Mouse (Mus musculus) left cerebral cortex, adult 2 months (tissue): ENCODE results near the gene Adh6a. TPM values are rescaled to one million over a fixed set of nuclear protein-coding genes. Genes with fewer than 3 reads are reported as not detected.

ENCODE experiments used
- DNase-seq, 2 experiments: peaks; one replicate each; pipeline ENCODE4 v3.0.0; 2021 to 2022; ENCODE audit warnings: low spot score in 2 of 2, mixed read lengths in 1 of 2; ENCODE audit errors: extremely low spot score in 1 of 2
- H3K27ac ChIP-seq: fragments of 200-600 bp; 2 replicates; pipeline ENCODE4 v1.8.1; 2022
- H3K4me3 ChIP-seq: fragments of 200-600 bp; 2 replicates; pipeline ENCODE4 v1.8.1; 2022
- CTCF ChIP-seq: fragments of 200-600 bp; IDR thresholded peaks from 2 replicates; pipeline ENCODE4 v1.8.1; 2022; ENCODE audit warnings: antibody characterized with exemption, mild to moderate bottlenecking, moderate library complexity
- intact Hi-C: fragments of 180-260 bp; cut with DNase I; formaldehyde crosslinking; loops from one replicate; pipeline ENCODE4 v1.15.1; 2025
- long read RNA-seq, 2 experiments: library from polyadenylated mRNA; stranded (forward); transcript quantifications; one replicate each; pipeline ENCODE4 v2.0.0; 2021; ENCODE audit warnings: borderline mapping rate in 2 of 2
- total RNA-seq, 2 experiments: library from RNA; stranded (reverse); gene quantifications; 2 replicates each; pipeline ENCODE4 v1.2.3; 2021

The Adh6a gene
- not detected for total RNA-seq
- long read RNA-seq, experiment 1: 0 reads
- long read RNA-seq, experiment 2: 0 reads

- no peak for DNase-seq
- H3K4me3 ChIP-seq: no peak within 1 kb of the TSS
- H3K27ac ChIP-seq: no peak within 1 kb of the TSS
- intact Hi-C loops: no loop called here
- no peak for TF ChIP-seq CTCF
These were observed at the start of gene Adh6a for GRCm38 (mm10) chr3:138312965-138313364. Gene Adh6a, plus strand, starts transcription at chr3:138313286.

- H3K27ac ChIP-seq: no peak overlapping the region
- intact Hi-C loops: no loop called here
- TF ChIP-seq CTCF: no peak
- DNase-seq: no peak
- no peak overlapping the region for H3K4me3 ChIP-seq
These were observed 48.4 kb upstream of the Adh6a start for GRCm38 (mm10) chr3:138264648-138265047.

- H3K4me3 ChIP-seq: no peak overlapping the region
- intact Hi-C loops: no loop called here
- DNase-seq: no peak
- no peak overlapping the region for H3K27ac ChIP-seq
- no peak for TF ChIP-seq CTCF
These were observed 42.6 kb upstream of the Adh6a start for GRCm38 (mm10) chr3:138270507-138270906.

GRCm38 (mm10) chr3:138271297-138271696 lies 41.8 kb upstream of the Adh6a start:
- Histone ChIP-seq H3K4me3 (no peak overlapping the region), H3K27ac (no peak overlapping the region)
- intact Hi-C loops: no loop called here
- no peak for DNase-seq
- TF ChIP-seq CTCF: no peak

GRCm38 (mm10) chr3:138273080-138273479 lies 40.0 kb upstream of the Adh6a start:
- DNase-seq: no peak
- intact Hi-C loops: no loop called here
- no peak overlapping the region for H3K27ac ChIP-seq
- TF ChIP-seq CTCF: no peak
- H3K4me3 ChIP-seq: no peak overlapping the region

GRCm38 (mm10) chr3:138275100-138275499 lies 38.0 kb upstream of the Adh6a start:
- H3K4me3 ChIP-seq: no peak overlapping the region
- no peak for DNase-seq
- no peak for TF ChIP-seq CTCF
- intact Hi-C loops: no loop called here
- no peak overlapping the region for H3K27ac ChIP-seq

- no peak for DNase-seq
- TF ChIP-seq CTCF: no peak
- Histone ChIP-seq H3K27ac (no peak overlapping the region), H3K4me3 (no peak overlapping the region)
- intact Hi-C loops: no loop called here
These were observed 30.5 kb upstream of the Adh6a start for GRCm38 (mm10) chr3:138282556-138282955.

- no peak for TF ChIP-seq CTCF
- Histone ChIP-seq H3K27ac (no peak overlapping the region), H3K4me3 (no peak overlapping the region)
- intact Hi-C loops: no loop called here
- no peak for DNase-seq
These were observed 29.3 kb upstream of the Adh6a start for GRCm38 (mm10) chr3:138283831-138284230.

GRCm38 (mm10) chr3:138285986-138286385 lies 27.1 kb upstream of the Adh6a start:
- no peak overlapping the region for H3K4me3 ChIP-seq
- no peak for DNase-seq
- no peak for TF ChIP-seq CTCF
- intact Hi-C loops: no loop called here
- no peak overlapping the region for H3K27ac ChIP-seq

- no peak for DNase-seq
- Histone ChIP-seq H3K27ac (no peak overlapping the region), H3K4me3 (no peak overlapping the region)
- intact Hi-C loops: no loop called here
- TF ChIP-seq CTCF: no peak
These were observed 25.4 kb upstream of the Adh6a start for GRCm38 (mm10) chr3:138287686-138288085.

GRCm38 (mm10) chr3:138290672-138291071 lies 22.4 kb upstream of the Adh6a start:
- no peak for TF ChIP-seq CTCF
- intact Hi-C loops: no loop called here
- no peak overlapping the region for H3K27ac ChIP-seq

GRCm38 (mm10) chr3:138291529-138292117 lies 21.5 kb upstream of the Adh6a start:
- H3K27ac ChIP-seq: no peak overlapping the region
- no peak overlapping the region for H3K4me3 ChIP-seq
- no peak for DNase-seq
- TF ChIP-seq CTCF: no peak
- intact Hi-C loops: no loop called here

More at GRCm38 (mm10) chr3:138290672-138291071, 22.4 kb upstream of the Adh6a start:
- no peak overlapping the region for H3K4me3 ChIP-seq
- no peak for DNase-seq

- intact Hi-C loops: no loop called here
- no peak for DNase-seq
- TF ChIP-seq CTCF: no peak
- Histone ChIP-seq H3K27ac (no peak overlapping the region), H3K4me3 (no peak overlapping the region)
These were observed 19.7 kb upstream of the Adh6a start for GRCm38 (mm10) chr3:138293298-138293895.
